Mouse (Mus musculus): ENCODE results near the gene Spns3. TPM values are rescaled to one million over a fixed set of nuclear protein-coding genes. Genes with fewer than 3 reads are reported as not detected.

Gene Spns3
- polyA plus RNA-seq, 1 experiment: not detected

- Histone ChIP-seq H3K27ac (replicated peaks; ENCODE audit: low read depth, low read length) (no peak overlapping the region), H3K4me3 (ENCODE audit: insufficient read depth, low read depth, low read length) (no peak overlapping the region), H3K4me1 (ENCODE audit: control insufficient read depth, insufficient read depth, insufficient read length, low read length) (peaks cover 48% of the 10 kb centered on the region)
These were observed 76.8 kb downstream of the Spns3 start for GRCm38 (mm10) chr11:72473540-72473939.

- peaks cover 48% of the 10 kb centered on the region for H3K4me1 ChIP-seq (ENCODE audit: control insufficient read depth, insufficient read depth, insufficient read length, low read length)
- H3K4me3 ChIP-seq (ENCODE audit: insufficient read depth, low read depth, low read length): no peak overlapping the region
- 0 out of 2 replicates have a peak overlapping the region, but pooled peaks have one; percentile 3 for H3K27ac ChIP-seq (replicated peaks; ENCODE audit: low read depth, low read length)
These were observed 78.9 kb downstream of the Spns3 start for GRCm38 (mm10) chr11:72471381-72471780.

DNA sequence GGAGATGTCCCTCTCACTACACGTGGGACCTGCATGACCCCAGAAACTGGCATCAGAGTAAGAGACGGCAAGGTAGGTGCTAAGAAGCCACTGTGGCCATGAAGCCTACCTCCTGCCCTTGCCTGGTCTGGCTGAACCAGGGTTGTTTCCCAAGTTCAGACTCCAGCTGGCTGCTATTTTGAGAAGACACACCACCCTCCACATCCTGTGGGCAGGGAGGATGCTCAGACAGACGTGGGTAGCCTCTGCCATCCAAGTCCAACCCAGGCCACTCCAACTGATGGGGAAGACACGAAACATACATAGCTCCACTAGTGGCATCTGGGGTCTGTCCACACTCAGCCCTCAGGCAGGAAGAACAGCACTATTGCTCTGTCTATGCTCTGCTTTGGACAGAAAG lies 80.3 kb downstream of the Spns3 start:
- Histone ChIP-seq H3K27ac (replicated peaks; ENCODE audit: low read depth, low read length) (peak overlapping the region; percentile 4), H3K4me3 (ENCODE audit: insufficient read depth, low read depth, low read length) (no peak overlapping the region), H3K4me1 (ENCODE audit: control insufficient read depth, insufficient read depth, insufficient read length, low read length) (peaks cover 46% of the 10 kb centered on the region)

GRCm38 (mm10) chr11:72469217-72469616 lies 81.1 kb downstream of the Spns3 start:
- H3K27ac ChIP-seq (replicated peaks; ENCODE audit: low read depth, low read length): peak overlapping the region; percentile 84
- H3K4me3 ChIP-seq (ENCODE audit: insufficient read depth, low read depth, low read length): no peak overlapping the region
- peaks cover 39% of the 10 kb centered on the region for H3K4me1 ChIP-seq (ENCODE audit: control insufficient read depth, insufficient read depth, insufficient read length, low read length)

DNA sequence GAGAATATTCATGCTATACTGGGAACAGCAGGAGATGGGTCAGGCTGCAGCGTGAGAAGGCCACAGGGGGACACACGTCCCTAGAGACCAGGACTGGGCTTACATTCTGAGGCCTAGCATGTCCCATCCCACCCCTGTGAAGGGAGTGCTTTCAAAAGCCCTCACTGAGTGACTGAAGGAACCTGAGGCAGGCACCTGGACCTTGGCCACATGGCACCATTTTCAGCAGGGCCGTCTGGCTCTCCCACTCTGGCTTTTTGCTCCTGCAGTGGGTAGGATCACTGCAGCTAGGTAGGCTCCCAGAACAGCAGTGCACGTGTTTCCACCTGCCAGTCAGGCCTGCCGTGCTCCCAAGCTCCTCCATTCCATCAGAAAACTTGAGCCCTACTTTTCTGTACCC lies 81.8 kb downstream of the Spns3 start:
- Histone ChIP-seq H3K4me3 (ENCODE audit: insufficient read depth, low read depth, low read length) (no peak overlapping the region), H3K27ac (replicated peaks; ENCODE audit: low read depth, low read length) (peak overlapping the region; percentile 84), H3K4me1 (ENCODE audit: control insufficient read depth, insufficient read depth, insufficient read length, low read length) (peaks cover 41% of the 10 kb centered on the region)

DNA sequence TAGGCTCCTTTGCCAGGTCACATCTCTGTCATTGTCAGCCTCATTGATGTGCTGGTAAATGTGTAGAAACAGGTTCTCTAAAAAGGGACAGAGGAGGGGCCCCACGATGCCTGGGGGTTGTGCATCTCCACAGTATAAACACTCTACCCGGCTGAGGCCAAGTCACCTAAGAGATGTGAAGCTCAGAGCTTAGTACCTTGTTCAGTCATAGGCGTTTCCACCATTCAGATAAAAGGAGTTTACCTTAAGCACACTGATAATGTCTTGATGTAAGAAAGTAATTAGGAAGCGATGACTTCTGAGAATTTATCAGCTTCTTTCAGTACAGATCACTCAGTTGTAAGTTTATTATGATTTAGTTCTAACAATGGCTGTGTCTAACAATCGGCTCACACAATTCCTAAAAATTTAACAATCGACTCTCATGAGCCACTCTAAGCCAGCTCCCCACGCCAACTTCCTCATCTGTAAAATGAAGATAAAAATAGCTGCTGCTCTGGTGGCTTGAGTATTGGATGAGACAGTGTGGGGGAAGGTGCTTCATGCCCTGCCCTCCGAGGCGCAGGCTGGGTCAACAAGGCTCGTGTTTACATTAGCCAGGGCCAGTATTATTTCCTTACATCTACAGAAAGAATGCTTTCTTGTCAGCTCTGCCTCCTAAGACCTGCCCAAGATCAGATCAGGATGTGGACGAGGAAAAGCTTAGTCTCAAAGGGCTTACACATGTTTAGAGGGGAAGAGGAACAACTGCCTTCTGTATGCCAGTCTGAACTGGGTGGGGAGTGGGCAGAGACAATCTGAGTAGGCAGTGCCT lies 83.4 kb downstream of the Spns3 start:
- Histone ChIP-seq H3K4me1 (ENCODE audit: control insufficient read depth, insufficient read depth, insufficient read length, low read length) (peaks cover 49% of the 10 kb centered on the region), H3K4me3 (ENCODE audit: insufficient read depth, low read depth, low read length) (no peak overlapping the region), H3K27ac (replicated peaks; ENCODE audit: low read depth, low read length) (peak overlapping the region; percentile 66)

- Histone ChIP-seq H3K27ac (replicated peaks; ENCODE audit: low read depth, low read length) (peak overlapping the region; percentile 66), H3K4me3 (ENCODE audit: insufficient read depth, low read depth, low read length) (no peak overlapping the region), H3K4me1 (ENCODE audit: control insufficient read depth, insufficient read depth, insufficient read length, low read length) (peaks cover 48% of the 10 kb centered on the region)
These were observed 84.2 kb downstream of the Spns3 start for GRCm38 (mm10) chr11:72465978-72466693.

GRCm38 (mm10) chr11:72464821-72465220 lies 85.5 kb downstream of the Spns3 start:
- Histone ChIP-seq H3K27ac (replicated peaks; ENCODE audit: low read depth, low read length) (no peak overlapping the region), H3K4me1 (ENCODE audit: control insufficient read depth, insufficient read depth, insufficient read length, low read length) (peaks cover 40% of the 10 kb centered on the region), H3K4me3 (ENCODE audit: insufficient read depth, low read depth, low read length) (no peak overlapping the region)

DNA sequence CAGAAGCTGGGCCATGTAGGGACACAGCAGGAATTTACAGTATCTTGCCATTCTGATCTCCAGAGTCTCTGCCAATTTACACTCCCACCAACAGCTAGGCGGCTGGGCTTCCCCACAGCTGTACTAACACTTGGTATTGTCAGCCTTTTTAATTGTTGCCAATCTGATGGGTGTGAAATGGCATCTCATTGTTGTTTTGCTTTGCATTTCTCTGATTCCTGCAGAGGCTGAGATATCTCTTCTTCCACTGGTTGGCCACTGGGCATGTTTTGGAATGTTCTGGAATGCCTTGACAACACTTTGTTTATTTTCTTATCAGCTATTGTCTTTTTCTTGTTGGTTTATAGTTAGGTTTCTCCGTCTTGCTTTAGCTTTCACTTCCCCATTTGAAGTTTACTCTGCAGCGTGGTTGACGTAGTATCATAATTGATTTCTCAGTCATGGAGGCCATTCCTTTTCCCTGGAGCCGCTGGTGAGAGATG lies 88.8 kb downstream of the Spns3 start:
- Histone ChIP-seq H3K4me1 (ENCODE audit: control insufficient read depth, insufficient read depth, insufficient read length, low read length) (peaks cover 42% of the 10 kb centered on the region), H3K27ac (replicated peaks; ENCODE audit: low read depth, low read length) (peak overlapping the region; percentile 62), H3K4me3 (ENCODE audit: insufficient read depth, low read depth, low read length) (no peak overlapping the region)

- H3K4me3 ChIP-seq (ENCODE audit: insufficient read depth, low read depth, low read length): peak overlapping the region; percentile 39
- H3K4me1 ChIP-seq (ENCODE audit: control insufficient read depth, insufficient read depth, insufficient read length, low read length): peaks cover 31% of the 10 kb centered on the region
- H3K27ac ChIP-seq (replicated peaks; ENCODE audit: low read depth, low read length): peak overlapping the region; percentile 95
These were observed 91.8 kb downstream of the Spns3 start for GRCm38 (mm10) chr11:72458502-72458901.

GRCm38 (mm10) chr11:72457995-72458496 lies 92.3 kb downstream of the Spns3 start:
- H3K4me1 ChIP-seq (ENCODE audit: control insufficient read depth, insufficient read depth, insufficient read length, low read length): peaks cover 31% of the 10 kb centered on the region
- H3K27ac ChIP-seq (replicated peaks; ENCODE audit: low read depth, low read length): peak overlapping the region; percentile 95
- H3K4me3 ChIP-seq (ENCODE audit: insufficient read depth, low read depth, low read length): peak overlapping the region; percentile 39

DNA sequence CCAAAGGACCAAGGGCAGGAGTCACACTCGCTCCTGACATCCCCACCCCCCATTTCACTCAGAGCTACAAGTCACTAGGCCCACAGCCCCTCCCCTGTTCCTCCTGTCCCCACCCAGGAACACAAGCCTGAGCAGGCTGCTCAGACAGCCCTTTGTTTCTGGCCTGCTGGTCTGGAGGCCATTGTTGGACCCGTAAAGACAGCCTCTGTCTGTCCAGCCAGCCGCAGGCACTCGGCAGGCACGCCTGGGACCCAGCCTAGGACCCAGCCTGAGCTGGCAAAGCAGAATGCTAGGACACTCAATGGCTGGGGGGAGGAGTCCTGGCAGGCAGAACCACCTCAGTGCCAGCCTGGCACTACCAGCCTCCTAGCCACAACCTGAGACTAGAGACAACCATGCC lies 94.6 kb downstream of the Spns3 start:
- Histone ChIP-seq H3K4me1 (ENCODE audit: control insufficient read depth, insufficient read depth, insufficient read length, low read length) (peaks cover 22% of the 10 kb centered on the region), H3K27ac (replicated peaks; ENCODE audit: low read depth, low read length) (no peak overlapping the region), H3K4me3 (ENCODE audit: insufficient read depth, low read depth, low read length) (no peak overlapping the region)

- no peak overlapping the region for H3K27ac ChIP-seq (replicated peaks; ENCODE audit: low read depth, low read length)
- no peak overlapping the region for H3K4me3 ChIP-seq (ENCODE audit: insufficient read depth, low read depth, low read length)
- H3K4me1 ChIP-seq (ENCODE audit: control insufficient read depth, insufficient read depth, insufficient read length, low read length): peaks cover 8% of the 10 kb centered on the region
These were observed 97.0 kb downstream of the Spns3 start for GRCm38 (mm10) chr11:72453105-72453953.

DNA sequence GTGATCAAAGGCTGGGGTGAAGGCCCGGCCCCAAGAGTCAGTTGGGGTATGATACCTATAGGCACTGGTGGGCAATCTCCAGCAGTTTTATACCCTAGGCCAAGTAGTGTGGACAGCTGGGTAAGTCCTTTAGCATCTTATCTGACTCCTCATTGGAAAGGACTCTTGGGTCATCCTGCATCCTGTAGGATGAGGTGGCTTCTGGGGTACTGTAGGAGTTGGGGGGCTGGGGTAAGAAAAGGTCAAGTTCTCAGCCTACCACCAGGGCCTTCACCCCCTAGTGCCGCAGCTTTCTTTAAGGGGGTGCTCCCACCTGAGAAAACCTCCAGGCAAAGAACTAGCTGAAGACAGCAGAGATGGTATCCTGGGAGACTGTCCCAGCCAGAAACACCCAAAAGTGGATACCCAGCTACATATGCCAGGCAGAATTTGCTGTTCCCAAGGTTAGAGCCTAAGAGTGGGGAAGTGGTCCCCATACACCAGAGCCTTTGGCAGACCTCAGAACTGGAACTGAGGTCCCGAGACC lies 98.1 kb downstream of the Spns3 start:
- peaks cover 5% of the 10 kb centered on the region; the same call in 1 of the 2 replicates for H3K4me1 ChIP-seq (ENCODE audit: control insufficient read depth, insufficient read depth, insufficient read length, low read length)
- H3K4me3 ChIP-seq (ENCODE audit: insufficient read depth, low read depth, low read length): no peak overlapping the region
- H3K27ac ChIP-seq (replicated peaks; ENCODE audit: low read depth, low read length): no peak overlapping the region
